Mouse (Mus musculus): ENCODE results near the gene Cdk7. TPM values are rescaled to one million over a fixed set of nuclear protein-coding genes. Genes with fewer than 3 reads are reported as not detected.

Cdk7 gene
- polyA plus RNA-seq (2014; fragmentation: Nextera tagmentation; extraction: Ambion mirVana), result 88.4 and 89.0 TPM in 2 replicates

GRCm38 (mm10) chr13:100730861-100731176 is at the start of gene Cdk7:
Gene Cdk7 (minus strand): TSS chr13:100730939.
- peak; percentile 98 for ATAC-seq (ENCODE audit: insufficient number of reproducible peaks, insufficient read depth, low FRiP score, low read depth)
- no peaks in the 10 kb centered on the region for H3K9me3 ChIP-seq (ENCODE audit: control insufficient read depth, low read depth, low read length)
- peaks cover 10% of the 10 kb centered on the region for H3K36me3 ChIP-seq (ENCODE audit: control insufficient read depth, insufficient read depth, low read length)
- H3K4me3 ChIP-seq (ENCODE audit: low read depth, low read length), result peak within 1 kb of the TSS; percentile 92
- peak within 1 kb of the TSS; percentile 93 for H3K27ac ChIP-seq (ENCODE audit: low read length)
- H3K4me1 ChIP-seq (ENCODE audit: control insufficient read depth, insufficient read depth, low read length), result peaks cover 5% of the 10 kb centered on the region; the same call in 1 of the 2 replicates
- peak within 1 kb of the TSS; percentile 57 for H3K4me2 ChIP-seq (replicated peaks; ENCODE audit: low read depth, low read length)
- no peaks in the 10 kb centered on the region for H3K27me3 ChIP-seq (ENCODE audit: control insufficient read depth, insufficient read depth, low read length)
- 0% methylated on average over 19 of the region's 19 CpGs for WGBS
- peak within 1 kb of the TSS; percentile 89 for H3K9ac ChIP-seq (replicated peaks; ENCODE audit: low read depth, low read length)

GRCm38 (mm10) chr13:100777491-100777890 is 46.8 kb upstream of the Cdk7 start:
- H3K27me3 ChIP-seq (ENCODE audit: control insufficient read depth, insufficient read depth, low read length), result no peaks in the 10 kb centered on the region
- H3K4me2 ChIP-seq (replicated peaks; ENCODE audit: low read depth, low read length), result no peak overlapping the region
- peaks cover 6% of the 10 kb centered on the region; the same call in 1 of the 2 replicates for H3K4me1 ChIP-seq (ENCODE audit: control insufficient read depth, insufficient read depth, low read length)
- H3K9me3 ChIP-seq (ENCODE audit: control insufficient read depth, low read depth, low read length), result no peaks in the 10 kb centered on the region
- no peak overlapping the region for H3K9ac ChIP-seq (replicated peaks; ENCODE audit: low read depth, low read length)
- no peak for ATAC-seq (ENCODE audit: insufficient number of reproducible peaks, insufficient read depth, low FRiP score, low read depth)
- no peak overlapping the region for H3K27ac ChIP-seq (ENCODE audit: low read length)
- H3K4me3 ChIP-seq (ENCODE audit: low read depth, low read length), result no peak overlapping the region
- WGBS, result 70% methylated on average over 3 of the region's 3 CpGs
- peaks cover 12% of the 10 kb centered on the region for H3K36me3 ChIP-seq (ENCODE audit: control insufficient read depth, insufficient read depth, low read length)

- no peak overlapping the region for H3K9ac ChIP-seq (replicated peaks; ENCODE audit: low read depth, low read length)
- H3K36me3 ChIP-seq (ENCODE audit: control insufficient read depth, insufficient read depth, low read length), result peaks cover 11% of the 10 kb centered on the region
- H3K4me1 ChIP-seq (ENCODE audit: control insufficient read depth, insufficient read depth, low read length), result 0 out of 2 replicates have a peak, but pooled peaks cover 3% of the 10 kb centered on the region
- no peaks in the 10 kb centered on the region for H3K27me3 ChIP-seq (ENCODE audit: control insufficient read depth, insufficient read depth, low read length)
- ATAC-seq (ENCODE audit: insufficient number of reproducible peaks, insufficient read depth, low FRiP score, low read depth), result no peak
- H3K4me2 ChIP-seq (replicated peaks; ENCODE audit: low read depth, low read length), result no peak overlapping the region
- WGBS, result 57% methylated on average over 6 of the region's 6 CpGs
- H3K4me3 ChIP-seq (ENCODE audit: low read depth, low read length), result no peak overlapping the region
- H3K9me3 ChIP-seq (ENCODE audit: control insufficient read depth, low read depth, low read length), result no peaks in the 10 kb centered on the region
- H3K27ac ChIP-seq (ENCODE audit: low read length), result no peak overlapping the region
These were observed 46.0 kb upstream of the Cdk7 start for GRCm38 (mm10) chr13:100776710-100777109.

- no peaks in the 10 kb centered on the region for H3K9me3 ChIP-seq (ENCODE audit: control insufficient read depth, low read depth, low read length)
- peak overlapping the region; percentile 75 for H3K4me3 ChIP-seq (ENCODE audit: low read depth, low read length)
- H3K27ac ChIP-seq (ENCODE audit: low read length), result peak overlapping the region; percentile 23; the same call in 1 of the 2 replicates
- H3K4me2 ChIP-seq (replicated peaks; ENCODE audit: low read depth, low read length), result peak overlapping the region; percentile 71
- H3K27me3 ChIP-seq (ENCODE audit: control insufficient read depth, insufficient read depth, low read length), result no peaks in the 10 kb centered on the region
- 0 out of 2 replicates have a peak, but pooled peaks cover 3% of the 10 kb centered on the region for H3K4me1 ChIP-seq (ENCODE audit: control insufficient read depth, insufficient read depth, low read length)
- peaks cover 9% of the 10 kb centered on the region for H3K36me3 ChIP-seq (ENCODE audit: control insufficient read depth, insufficient read depth, low read length)
- no peak for ATAC-seq (ENCODE audit: insufficient number of reproducible peaks, insufficient read depth, low FRiP score, low read depth)
- WGBS, result 11% methylated on average over 8 of the region's 8 CpGs
- 0 out of 2 replicates have a peak overlapping the region, but pooled peaks have one; percentile 18 for H3K9ac ChIP-seq (replicated peaks; ENCODE audit: low read depth, low read length)
These were observed 45.3 kb upstream of the Cdk7 start for GRCm38 (mm10) chr13:100776056-100776419.

- Histone ChIP-seq H3K27ac (ENCODE audit: low read length) (peak within 1 kb of the TSS; percentile 23; the same call in 1 of the 2 replicates), H3K4me1 (ENCODE audit: control insufficient read depth, insufficient read depth, low read length) (0 out of 2 replicates have a peak, but pooled peaks cover 3% of the 10 kb centered on the region), H3K36me3 (ENCODE audit: control insufficient read depth, insufficient read depth, low read length) (peaks cover 13% of the 10 kb centered on the region), H3K4me2 (replicated peaks; ENCODE audit: low read depth, low read length) (peak within 1 kb of the TSS; percentile 71), H3K4me3 (ENCODE audit: low read depth, low read length) (peak within 1 kb of the TSS; percentile 75), H3K9me3 (ENCODE audit: control insufficient read depth, low read depth, low read length) (no peaks in the 10 kb centered on the region), H3K27me3 (ENCODE audit: control insufficient read depth, insufficient read depth, low read length) (no peaks in the 10 kb centered on the region), H3K9ac (replicated peaks; ENCODE audit: low read depth, low read length) (peak within 1 kb of the TSS; percentile 58)
- ATAC-seq (ENCODE audit: insufficient number of reproducible peaks, insufficient read depth, low FRiP score, low read depth), result peak; percentile 89
- WGBS, result under 1% methylated on average over 46 of the region's 46 CpGs
These were observed 44.7 kb upstream of the Cdk7 start, which contains the start of gene Cenph for GRCm38 (mm10) chr13:100775252-100776055. Gene Cenph (minus strand): TSS chr13:100775899.

GRCm38 (mm10) chr13:100774704-100775103 is 44.0 kb upstream of the Cdk7 start:
- peak overlapping the region; percentile 75 for H3K4me3 ChIP-seq (ENCODE audit: low read depth, low read length)
- H3K9ac ChIP-seq (replicated peaks; ENCODE audit: low read depth, low read length), result peak overlapping the region; percentile 58; the same call in 1 of the 2 replicates
- no peaks in the 10 kb centered on the region for H3K9me3 ChIP-seq (ENCODE audit: control insufficient read depth, low read depth, low read length)
- H3K4me2 ChIP-seq (replicated peaks; ENCODE audit: low read depth, low read length), result peak overlapping the region; percentile 71
- H3K4me1 ChIP-seq (ENCODE audit: control insufficient read depth, insufficient read depth, low read length), result 0 out of 2 replicates have a peak, but pooled peaks cover 3% of the 10 kb centered on the region
- no peak for ATAC-seq (ENCODE audit: insufficient number of reproducible peaks, insufficient read depth, low FRiP score, low read depth)
- no peaks in the 10 kb centered on the region for H3K27me3 ChIP-seq (ENCODE audit: control insufficient read depth, insufficient read depth, low read length)
- no peak overlapping the region for H3K27ac ChIP-seq (ENCODE audit: low read length)
- H3K36me3 ChIP-seq (ENCODE audit: control insufficient read depth, insufficient read depth, low read length), result peaks cover 13% of the 10 kb centered on the region

GRCm38 (mm10) chr13:100755329-100755728 is 24.6 kb upstream of the Cdk7 start:
- H3K4me2 ChIP-seq (replicated peaks; ENCODE audit: low read depth, low read length), result no peak overlapping the region
- no peaks in the 10 kb centered on the region for H3K27me3 ChIP-seq (ENCODE audit: control insufficient read depth, insufficient read depth, low read length)
- H3K4me1 ChIP-seq (ENCODE audit: control insufficient read depth, insufficient read depth, low read length), result no peaks in the 10 kb centered on the region
- no peak overlapping the region for H3K27ac ChIP-seq (ENCODE audit: low read length)
- no peak overlapping the region for H3K9ac ChIP-seq (replicated peaks; ENCODE audit: low read depth, low read length)
- ATAC-seq (ENCODE audit: insufficient number of reproducible peaks, insufficient read depth, low FRiP score, low read depth), result no peak
- no peaks in the 10 kb centered on the region for H3K9me3 ChIP-seq (ENCODE audit: control insufficient read depth, low read depth, low read length)
- 86% methylated on average over 2 of the region's 2 CpGs for WGBS
- H3K4me3 ChIP-seq (ENCODE audit: low read depth, low read length), result no peak overlapping the region
- H3K36me3 ChIP-seq (ENCODE audit: control insufficient read depth, insufficient read depth, low read length), result peaks cover 10% of the 10 kb centered on the region; the same call in 1 of the 2 replicates

DNA sequence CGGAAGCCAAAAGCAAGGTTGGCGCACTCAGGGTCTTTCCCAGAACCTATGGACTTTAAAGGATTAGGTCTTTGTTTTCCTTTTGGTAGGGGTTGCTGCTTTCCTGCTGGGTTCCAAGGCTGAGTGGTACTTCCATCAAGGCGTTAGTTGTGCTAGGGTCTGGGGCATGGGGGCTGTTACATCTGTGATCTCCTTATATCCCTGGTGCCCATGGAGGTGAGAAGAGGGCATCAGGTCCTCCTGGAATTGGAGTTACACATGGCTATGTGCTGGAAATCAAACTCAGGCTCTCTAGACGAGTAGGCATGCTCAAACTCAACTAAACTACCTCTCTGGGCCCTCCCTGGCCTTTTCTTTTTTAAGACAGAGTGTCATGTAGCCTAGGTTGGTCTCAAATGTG is 23.4 kb upstream of the Cdk7 start:
- Histone ChIP-seq H3K9ac (replicated peaks; ENCODE audit: low read depth, low read length) (no peak overlapping the region), H3K4me1 (ENCODE audit: control insufficient read depth, insufficient read depth, low read length) (no peaks in the 10 kb centered on the region), H3K9me3 (ENCODE audit: control insufficient read depth, low read depth, low read length) (no peaks in the 10 kb centered on the region), H3K4me2 (replicated peaks; ENCODE audit: low read depth, low read length) (no peak overlapping the region), H3K27me3 (ENCODE audit: control insufficient read depth, insufficient read depth, low read length) (no peaks in the 10 kb centered on the region), H3K36me3 (ENCODE audit: control insufficient read depth, insufficient read depth, low read length) (no peaks in the 10 kb centered on the region), H3K4me3 (ENCODE audit: low read depth, low read length) (no peak overlapping the region), H3K27ac (ENCODE audit: low read length) (no peak overlapping the region)
- ATAC-seq (ENCODE audit: insufficient number of reproducible peaks, insufficient read depth, low FRiP score, low read depth), result no peak
- WGBS, result 65% methylated on average over 4 of the region's 4 CpGs

All from stomach, embryonic 14.5 days (tissue).